Mouse (Mus musculus) spleen, adult 18-20 months (tissue): ENCODE data around the gene Tmem127.
"Not testable (repeated sequence)": the region's sequence is repeated elsewhere in the genome, so short reads cannot be mapped to it uniquely, and the experiment has no call there.

Source experiments
- DNase-seq, 2 experiments: peaks; one replicate each; pipeline ENCODE4 v3.0.0; 2022; ENCODE audit warnings: mixed read lengths in 2 of 2

The Tmem127 gene

GRCm38 (mm10) chr2:127269491-127270299, 22.0 kb downstream of the Tmem127 start, which contains the start of gene Stard7:
Gene Stard7, plus strand, starts transcription at chr2:127270218.
- DNase-seq = peak; percentile 87 to 90

- DNase-seq = peak; percentile 77 to 83
Measured at GRCm38 (mm10) chr2:127270300-127271041, 22.8 kb downstream of the Tmem127 start.

GRCm38 (mm10) chr2:127271042-127271515, 23.4 kb downstream of the Tmem127 start:
- DNase-seq = no peak

GRCm38 (mm10) chr2:127272049-127272448, 24.3 kb downstream of the Tmem127 start:
- not testable (repeated sequence) for DNase-seq

- DNase-seq = no peak
Measured at GRCm38 (mm10) chr2:127272806-127273205, 25.1 kb downstream of the Tmem127 start.

GRCm38 (mm10) chr2:127274590-127274989, 26.9 kb downstream of the Tmem127 start:
- DNase-seq = no peak

- no peak for DNase-seq
Measured at GRCm38 (mm10) chr2:127275551-127276320, 28.0 kb downstream of the Tmem127 start.

- no peak for DNase-seq
Measured at GRCm38 (mm10) chr2:127278162-127278561, 30.5 kb downstream of the Tmem127 start.

- no peak for DNase-seq
Measured at GRCm38 (mm10) chr2:127292250-127292649, 44.5 kb downstream of the Tmem127 start.

GRCm38 (mm10) chr2:127297001-127297805, 49.5 kb downstream of the Tmem127 start:
- no peak for DNase-seq

- DNase-seq = no peak
Measured at GRCm38 (mm10) chr2:127298056-127298455, 50.3 kb downstream of the Tmem127 start.

GRCm38 (mm10) chr2:127300701-127301100, 53.0 kb downstream of the Tmem127 start:
- DNase-seq = no peak

GRCm38 (mm10) chr2:127301883-127302282, 54.2 kb downstream of the Tmem127 start:
- no peak for DNase-seq

GRCm38 (mm10) chr2:127304192-127304591, 56.5 kb downstream of the Tmem127 start:
- not testable (repeated sequence) for DNase-seq

GRCm38 (mm10) chr2:127304609-127305210, 57.0 kb downstream of the Tmem127 start:
- no peak for DNase-seq

GRCm38 (mm10) chr2:127306123-127306522, 58.4 kb downstream of the Tmem127 start:
- no peak for DNase-seq

GRCm38 (mm10) chr2:127307179-127307578, 59.5 kb downstream of the Tmem127 start:
- no peak for DNase-seq

GRCm38 (mm10) chr2:127308660-127309059, 61.0 kb downstream of the Tmem127 start:
- no peak for DNase-seq

- no peak for DNase-seq
Measured at GRCm38 (mm10) chr2:127310246-127310645, 62.5 kb downstream of the Tmem127 start.

GRCm38 (mm10) chr2:127310685-127311084, 63.0 kb downstream of the Tmem127 start:
- no peak for DNase-seq
